Mouse (Mus musculus): Measurements from ENCODE around the gene Mtpn.

Mtpn gene

GRCm38 (mm10) chr6:35539304-35540009 lies at the start of gene Mtpn:
Gene Mtpn, minus strand, starts transcription at chr6:35539888.
- peak; percentile 99 to 100 for DNase-seq

GRCm38 (mm10) chr6:35568731-35569130 lies 29.0 kb upstream of the Mtpn start:
- DNase-seq: no peak

GRCm38 (mm10) chr6:35567755-35568154 lies 28.1 kb upstream of the Mtpn start:
- peak; percentile 13 to 33 for DNase-seq

- DNase-seq: no peak
Measured at GRCm38 (mm10) chr6:35559950-35560349, 20.3 kb upstream of the Mtpn start.

- no peak for DNase-seq
Measured at GRCm38 (mm10) chr6:35544352-35544751, 4.7 kb upstream of the Mtpn start.

- no peak for DNase-seq
Measured at GRCm38 (mm10) chr6:35542656-35543400, 3.1 kb upstream of the Mtpn start.

GRCm38 (mm10) chr6:35540377-35540776 lies 689 bp upstream of the Mtpn start:
- DNase-seq: peak in 1 of 2 experiments; percentile 7

- DNase-seq: peak in 1 of 2 experiments; percentile 2
Measured at GRCm38 (mm10) chr6:35538757-35539303, 858 bp downstream of the Mtpn start.

- DNase-seq: no peak
Measured at GRCm38 (mm10) chr6:35536021-35536420, 3.7 kb downstream of the Mtpn start.

GRCm38 (mm10) chr6:35513362-35513761 lies 26.3 kb downstream of the Mtpn start:
- DNase-seq: no peak

- no peak for DNase-seq
Measured at GRCm38 (mm10) chr6:35504781-35505180, 34.9 kb downstream of the Mtpn start.

GRCm38 (mm10) chr6:35502904-35503303 lies 36.8 kb downstream of the Mtpn start:
- no peak for DNase-seq

GRCm38 (mm10) chr6:35499978-35500667 lies 39.6 kb downstream of the Mtpn start:
- no peak for DNase-seq

GRCm38 (mm10) chr6:35497406-35497805 lies 42.3 kb downstream of the Mtpn start:
- no peak for DNase-seq

GRCm38 (mm10) chr6:35493851-35494250 lies 45.8 kb downstream of the Mtpn start:
- DNase-seq: no peak

- no peak for DNase-seq
Measured at GRCm38 (mm10) chr6:35479651-35480335, 59.9 kb downstream of the Mtpn start.

- DNase-seq: no peak
Measured at GRCm38 (mm10) chr6:35476830-35477229, 62.9 kb downstream of the Mtpn start.

- no peak for DNase-seq
Measured at GRCm38 (mm10) chr6:35463450-35464395, 76.0 kb downstream of the Mtpn start.

GRCm38 (mm10) chr6:35462484-35462883 lies 77.2 kb downstream of the Mtpn start:
- DNase-seq: no peak
